Comparison of ENCODE assay signal across 24 mouse cellular contexts in the genomic region with DNA sequence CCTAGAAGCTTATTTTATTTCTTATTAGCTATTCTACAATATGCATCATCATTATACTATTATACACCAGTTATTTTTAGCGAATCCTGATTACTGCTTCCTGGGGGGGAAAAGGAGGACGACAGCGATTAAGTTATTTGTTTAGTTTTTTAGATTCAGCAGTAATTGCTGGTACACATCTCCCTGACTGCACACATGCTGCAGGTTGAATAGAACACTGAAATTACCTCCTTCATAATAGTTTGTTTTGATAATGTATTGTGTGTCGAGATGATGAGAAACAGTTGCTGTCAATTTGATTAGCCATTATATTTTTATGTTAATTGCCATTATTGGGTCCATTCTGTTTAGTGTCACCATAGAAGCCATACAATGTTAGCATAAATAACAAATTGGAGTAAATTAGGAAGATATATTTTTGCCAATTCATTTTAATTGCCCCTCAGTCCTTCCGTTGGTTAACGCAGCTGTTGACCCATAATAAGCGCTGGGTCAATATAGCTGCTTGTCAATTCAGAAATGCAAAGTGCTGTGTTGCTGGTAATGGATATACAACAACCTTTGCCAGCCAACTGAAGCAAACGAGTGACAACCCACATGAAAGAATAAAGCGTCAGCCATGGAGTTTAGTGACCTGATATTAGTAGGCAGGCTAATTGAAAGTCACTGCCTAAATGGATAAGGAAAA.
"Had no signal": no experiment of that assay in that cellular context is flagged by ENCODE, and none has a peak within 500 bp of the region (broad histone marks: within the 10 kb centered on the region; RNA-seq: fewer than 3 reads in every experiment).

No protein-coding gene starts in this region.

- DNase-seq: kidney, adult 9 months; kidney, postnatal 14 days; layer of hippocampus, postnatal 36 days; liver, postnatal 0 days; lung, embryonic 14.5 days; right cerebral cortex, adult 18-20 months; right cerebral cortex, postnatal 14 days; right cerebral cortex, postnatal 4 days; thymus, postnatal 25 days had no signal

- H3K9me3 ChIP-seq: limb, embryonic 12.5 days; limb, embryonic 15.5 days; megakaryocyte, embryonic 14.5 days; midbrain, embryonic 10.5 days; midbrain, embryonic 13.5 days; neural tube, embryonic 13.5 days had no signal

- H3K4me1 ChIP-seq: limb, embryonic 12.5 days; limb, embryonic 15.5 days; megakaryocyte, embryonic 14.5 days; midbrain, embryonic 10.5 days; midbrain, embryonic 13.5 days; neural tube, embryonic 13.5 days had no signal

- H3K27ac ChIP-seq: layer of hippocampus, adult 2 months; left cerebral cortex, adult 2 months; limb, embryonic 12.5 days; limb, embryonic 15.5 days; liver, embryonic 14.5 days; macrophage; midbrain, embryonic 10.5 days; midbrain, embryonic 13.5 days; neural tube, embryonic 13.5 days; stomach, postnatal 0 days had no signal

- H3K9ac ChIP-seq: limb, embryonic 12.5 days; limb, embryonic 15.5 days; liver, embryonic 14.5 days; liver, postnatal 0 days; lung, embryonic 14.5 days; midbrain, embryonic 13.5 days; neural tube, embryonic 13.5 days had no signal

- H3K27me3 ChIP-seq: limb, embryonic 12.5 days; limb, embryonic 15.5 days; midbrain, embryonic 13.5 days; neural tube, embryonic 13.5 days had no signal

- H3K36me3 ChIP-seq: limb, embryonic 12.5 days; limb, embryonic 15.5 days; midbrain, embryonic 10.5 days; midbrain, embryonic 13.5 days; neural tube, embryonic 13.5 days had no signal

- H3K4me3 ChIP-seq: layer of hippocampus, adult 2 months; left cerebral cortex, adult 2 months; limb, embryonic 12.5 days; limb, embryonic 15.5 days; megakaryocyte, embryonic 14.5 days; midbrain, embryonic 10.5 days; midbrain, embryonic 13.5 days; myocyte; neural tube, embryonic 13.5 days had no signal

- H3K4me2 ChIP-seq: limb, embryonic 12.5 days; limb, embryonic 15.5 days; liver, embryonic 11.5 days; lung, embryonic 14.5 days; midbrain, embryonic 13.5 days; neural tube, embryonic 13.5 days had no signal

- ATAC-seq: liver, postnatal 0 days; lung, postnatal 0 days; midbrain, embryonic 13.5 days; midbrain, embryonic 16.5 days had no signal
